Mouse (Mus musculus) stomach, embryonic 16.5 days (tissue): Measurements from ENCODE around the gene Zfp827. TPM values are rescaled to one million over a fixed set of nuclear protein-coding genes. Genes with fewer than 3 reads are reported as not detected.

Experiments used
- ATAC-seq: fragments of 200-750 bp; cut with Nextera tagmentation; 2 replicates; pipeline ENCODE4 v1.8.0; 2017; ENCODE audit warnings: moderate number of reproducible peaks, moderate TSS enrichment; ENCODE audit not compliant: insufficient read depth, low FRiP score
- H3K27ac ChIP-seq: fragments of 300-500 bp; sonication (generic); 2 replicates; pipeline ENCODE4 v1.5.1; 2014; ENCODE audit warnings: low read length
- H3K27me3 ChIP-seq: fragments of 300-500 bp; sonication (generic); 2 replicates; pipeline ENCODE4 v1.6.1; 2014; ENCODE audit warnings: low read length, control low read depth, mixed read lengths; ENCODE audit not compliant: control insufficient read depth, insufficient read depth
- H3K36me3 ChIP-seq: fragments of 300-500 bp; sonication (generic); 2 replicates; pipeline ENCODE4 v1.6.1; 2014; ENCODE audit warnings: low read length; ENCODE audit not compliant: control insufficient read depth, insufficient read depth
- H3K4me1 ChIP-seq: fragments of 300-500 bp; sonication (generic); 2 replicates; pipeline ENCODE4 v1.6.1; 2014; ENCODE audit warnings: low read length, control low read depth, mixed read lengths; ENCODE audit not compliant: control insufficient read depth, insufficient read depth
- H3K4me2 ChIP-seq: fragments of 300-500 bp; sonication (generic); 2 replicates; pipeline ENCODE4 v1.6.1; 2014; ENCODE audit warnings: low read depth, low read length, mixed read lengths
- H3K4me3 ChIP-seq: fragments of 300-500 bp; sonication (generic); replicated peaks from 2 replicates; pipeline ENCODE4 v1.5.1; 2014; ENCODE audit warnings: mild to moderate bottlenecking, low read length
- H3K9ac ChIP-seq: fragments of 300-500 bp; sonication (generic); 2 replicates; pipeline ENCODE4 v1.6.1; 2014; ENCODE audit warnings: low read length
- H3K9me3 ChIP-seq: fragments of 300-500 bp; sonication (generic); replicated peaks from 2 replicates; pipeline ENCODE4 v1.6.1; 2016; ENCODE audit warnings: low read length, control low read depth; ENCODE audit not compliant: control insufficient read depth
- WGBS: fragments of 180-500 bp; shearing (Covaris S2); extraction: QIAGEN DNeasy Blood & Tissue Kit; methylation state at CpG from one replicate; pipeline ENCODE4 v1.1.7; 2014; 5-methylcytosine and 5-hydroxymethylcytosine counted together
- polyA plus RNA-seq: library from polyadenylated mRNA; unstranded; fragments of >200 nt; fragmentation: Nextera tagmentation; extraction: Ambion mirVana; gene quantifications from 2 replicates; pipeline ENCODE4 v1.2.1, GENCODE M21; 2015

Gene Zfp827
- polyA plus RNA-seq, 1 experiment from 2014 or later, result 7.8 TPM

GRCm38 (mm10) chr8:79239996-79240395 is 211.8 kb downstream of the Zfp827 start:
- Histone ChIP-seq H3K4me2 (no peak overlapping the region), H3K27me3 (no peaks in the 10 kb centered on the region), H3K36me3 (no peaks in the 10 kb centered on the region), H3K4me1 (no peaks in the 10 kb centered on the region), H3K27ac (no peak overlapping the region), H3K9ac (no peak overlapping the region), H3K9me3 (no peaks in the 10 kb centered on the region), H3K4me3 (no peak overlapping the region)
- WGBS, result 76% methylated on average over 7 of the region's 7 CpGs
- ATAC-seq, result no peak

Other genes with a start within 250 kb of the Zfp827 start
- gene Lsm6, start 207.3 kb upstream of the Zfp827 start, polyA plus RNA-seq, result 178 and 197 TPM in 2 replicates
- gene 1700011L22Rik, start 220.1 kb downstream of the Zfp827 start, polyA plus RNA-seq, result not detected in 2 replicates